Mouse (Mus musculus) bone marrow, adult 2 months (tissue): ENCODE data around the gene Tmco4.

Experiments
- CTCF ChIP-seq: fragments of 200-500 bp; IDR thresholded peaks from 2 replicates; pipeline ENCODE4 v1.5.1; 2011; ENCODE audit warnings: low read length, control low read depth; ENCODE audit not compliant: control insufficient read depth, insufficient read depth
- POLR2A ChIP-seq: fragments of 200-500 bp; IDR thresholded peaks from 2 replicates; pipeline ENCODE4 v1.6.1; 2011; ENCODE audit warnings: low read depth, mild to moderate bottlenecking, control low read depth, low read length, borderline replicate concordance; ENCODE audit not compliant: control insufficient read depth

DNA sequence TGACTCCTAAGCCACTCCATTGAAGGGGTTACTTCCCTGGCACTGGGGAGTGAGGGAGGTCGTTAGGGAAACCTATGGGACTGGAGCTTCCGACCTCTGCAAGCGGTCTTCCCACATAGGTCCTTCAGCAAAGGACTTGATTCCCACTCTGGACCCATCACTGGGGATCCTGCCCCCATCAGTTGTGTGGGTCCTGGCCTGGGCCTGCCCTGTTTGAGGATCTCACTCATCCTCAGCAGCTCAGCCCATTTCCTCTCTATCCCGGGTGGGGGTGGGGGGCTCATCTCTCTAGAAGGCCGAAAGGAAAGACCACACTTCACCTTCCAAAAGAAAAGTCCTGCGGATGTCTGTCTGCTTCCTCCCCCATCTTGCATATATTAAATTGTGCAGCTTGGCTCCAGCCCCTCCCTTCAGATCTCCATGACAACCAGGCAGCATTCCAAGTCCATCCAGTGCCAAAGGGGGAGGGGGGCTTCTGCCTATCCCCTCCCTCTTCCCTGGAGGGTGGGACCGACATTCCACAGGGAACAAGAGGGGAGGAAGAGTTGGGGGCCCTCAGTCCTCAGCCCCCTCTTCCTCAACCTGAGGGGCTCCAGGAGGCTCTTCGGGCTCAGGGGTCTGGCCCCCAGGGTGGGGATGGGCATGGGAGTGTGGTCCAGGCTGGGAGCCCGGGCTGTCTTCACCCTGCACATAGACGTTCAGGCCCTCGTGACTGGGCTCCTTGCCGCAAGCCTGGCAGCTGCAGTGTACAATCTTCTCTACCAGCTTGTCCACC is 110.3 kb downstream of the Tmco4 start:
- TF ChIP-seq CTCF (no peak), POLR2A (no peak)
